Mouse (Mus musculus): Measurements from ENCODE around the gene Cys1.

DNA sequence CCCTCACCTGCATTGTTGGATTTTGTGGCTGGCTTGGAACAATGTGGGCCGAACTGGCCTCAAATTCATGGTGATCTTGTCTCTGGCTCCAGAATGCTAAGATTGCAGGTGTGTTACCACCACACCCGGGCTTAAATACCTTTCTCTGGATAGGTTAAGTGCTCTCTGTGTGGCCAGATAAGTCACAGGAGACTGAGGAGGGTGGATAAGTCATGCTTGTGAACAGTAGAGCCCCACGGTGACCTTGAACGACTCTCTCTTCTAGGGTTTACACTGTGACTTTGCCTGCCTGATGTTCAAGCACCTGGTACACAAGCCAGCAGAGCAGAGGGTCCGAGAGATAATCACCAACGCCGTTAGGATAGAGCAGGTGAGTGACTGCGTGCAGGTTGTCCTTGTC is 30.8 kb upstream of the Cys1 start:
- TF ChIP-seq CTCF (IDR thresholded peaks at IDR 0.05; ENCODE audit: borderline replicate concordance, insufficient read depth, low read depth, low read length) (no peak), POLR2A (IDR thresholded peaks at IDR 0.05; ENCODE audit: borderline replicate concordance, insufficient read depth, low read length) (no peak)
